In the genomic region with DNA sequence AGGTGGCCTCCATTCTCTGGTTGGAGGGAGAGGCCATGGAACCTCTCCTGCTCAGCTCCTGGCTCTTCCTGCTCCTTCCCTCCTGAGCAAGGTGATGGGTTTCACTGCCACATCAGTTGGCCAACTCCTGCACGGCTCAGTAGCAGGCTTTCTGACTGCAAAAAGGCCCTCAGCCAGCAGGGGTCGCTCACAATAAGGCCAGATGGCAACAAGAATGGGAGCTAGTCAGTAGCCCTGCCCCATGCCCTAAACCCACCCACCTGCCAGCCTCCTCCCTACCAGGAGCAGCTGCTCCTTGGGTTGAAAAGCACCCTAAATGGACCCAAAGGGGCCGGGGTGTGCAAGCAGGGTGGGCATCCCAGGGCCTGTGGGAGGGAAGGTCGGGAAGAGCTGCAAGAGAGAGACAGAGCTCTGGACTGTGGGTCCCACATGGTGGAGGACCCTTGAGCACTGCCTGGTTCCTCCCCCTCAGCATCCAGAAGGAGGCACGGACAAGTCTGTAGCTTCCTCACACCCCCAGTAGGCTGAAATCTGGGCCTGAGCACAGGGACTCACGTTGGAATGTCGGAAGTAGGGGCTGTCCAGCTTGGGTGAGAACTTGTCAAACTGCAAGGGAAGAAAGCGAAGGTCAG, we compare ENCODE assay signal across 9 mouse cellular contexts. TPM values are rescaled to one million over a fixed set of nuclear protein-coding genes. Genes with fewer than 3 reads are reported as not detected.
A peak's percentile ranks its signal among the peaks of the same experiment; 100 is the strongest.
DNase-seq lines count a peak whose midpoint lies in the region; ATAC-seq and TF ChIP-seq lines count a peak whose summit lies in the region.
"Had no signal": no experiment of that assay in that cellular context is flagged by ENCODE, and none has a peak within 500 bp of the region (broad histone marks: within the 10 kb centered on the region; RNA-seq: fewer than 3 reads in every experiment).

No protein-coding gene starts in this region.

- H3K9ac ChIP-seq in MEL (ENCODE audit: control insufficient read depth, low read depth, low read length, poor library complexity, severe bottlenecking), result no peak overlapping the region
- no peak overlapping the region for H3K9ac ChIP-seq in forebrain, embryonic 15.5 days (replicated peaks)
- H3K9ac ChIP-seq in hindbrain, embryonic 12.5 days, result no peak overlapping the region

- no peak overlapping the region for H3K4me2 ChIP-seq in forebrain, embryonic 15.5 days (replicated peaks)
- no peak overlapping the region for H3K4me2 ChIP-seq in hindbrain, embryonic 12.5 days (replicated peaks)

- no peak overlapping the region for H3K4me3 ChIP-seq in MEL (ENCODE audit: control insufficient read depth in 1 of 2, insufficient read depth in 1 of 2, low read depth in 2 of 2, low read length in 2 of 2)
- H3K4me3 ChIP-seq in forebrain, embryonic 15.5 days, result no peak overlapping the region
- H3K4me3 ChIP-seq in hindbrain, embryonic 12.5 days, result no peak overlapping the region

- WGBS in forebrain, embryonic 15.5 days, result 53% methylated on average over 8 of the region's 8 CpGs
- 53% methylated on average over 8 of the region's 8 CpGs for WGBS in hindbrain, embryonic 12.5 days

- ATAC-seq in forebrain, embryonic 15.5 days (replicated peaks), result peak; percentile 47
- ATAC-seq in hindbrain, embryonic 12.5 days (ENCODE audit: low FRiP score), result peak; percentile 60

- H3K79me2 ChIP-seq in MEL (ENCODE audit: control insufficient read depth, insufficient read depth, low read length, poor library complexity), result no peaks in the 10 kb centered on the region

- TF ChIP-seq EP300 in MEL (IDR thresholded peaks at IDR 0.05; ENCODE audit: low read depth in 1 of 2, low read length in 2 of 2), result no peak

- no peaks in the 10 kb centered on the region for H3K27me3 ChIP-seq in MEL (ENCODE audit: control insufficient read depth in 1 of 2, insufficient read depth in 2 of 2, low read length in 2 of 2)
- H3K27me3 ChIP-seq in forebrain, embryonic 15.5 days, result no peaks in the 10 kb centered on the region
- 0 out of 2 replicates have a peak, but pooled peaks cover 2% of the 10 kb centered on the region for H3K27me3 ChIP-seq in hindbrain, embryonic 12.5 days

- peak; percentile 77 to 91 (median 87) for TF ChIP-seq CTCF in MEL (IDR thresholded peaks at IDR 0.05 in 2 of 3, conservative IDR thresholded peaks at IDR 0.05 in 1 of 3; ENCODE audit: control insufficient read depth in 1 of 3, insufficient read depth in 1 of 3, low read depth in 2 of 3, low read length in 3 of 3, poor library complexity in 1 of 3, severe bottlenecking in 1 of 3)

- no peaks in the 10 kb centered on the region for H3K4me1 ChIP-seq in MEL (ENCODE audit: control insufficient read depth in 1 of 2, insufficient read depth in 2 of 2, low read length in 2 of 2)
- no peaks in the 10 kb centered on the region for H3K4me1 ChIP-seq in forebrain, embryonic 15.5 days
- peaks cover 7% of the 10 kb centered on the region; the same call in 1 of the 2 replicates for H3K4me1 ChIP-seq in hindbrain, embryonic 12.5 days

- peak; percentile 59 for TF ChIP-seq RAD21 in MEL (IDR thresholded peaks at IDR 0.05; ENCODE audit: low read depth, low read length)

- H3K36me3 ChIP-seq in MEL (ENCODE audit: control insufficient read depth in 1 of 2, insufficient read depth in 2 of 2, low read length in 2 of 2), result no peaks in the 10 kb centered on the region
- H3K36me3 ChIP-seq in forebrain, embryonic 15.5 days, result peaks cover 59% of the 10 kb centered on the region
- H3K36me3 ChIP-seq in hindbrain, embryonic 12.5 days, result peaks cover 73% of the 10 kb centered on the region

- TF ChIP-seq POLR2A in MEL (IDR thresholded peaks at IDR 0.05; ENCODE audit: control insufficient read depth in 1 of 2, insufficient read depth in 1 of 2, low read depth in 1 of 2, low read length in 2 of 2, poor library complexity in 1 of 2), result no peak

- no peaks in the 10 kb centered on the region for H3K9me3 ChIP-seq in MEL (replicated peaks; ENCODE audit: insufficient read depth, low read length)
- H3K9me3 ChIP-seq in forebrain, embryonic 15.5 days, result no peaks in the 10 kb centered on the region
- H3K9me3 ChIP-seq in hindbrain, embryonic 12.5 days (replicated peaks), result no peaks in the 10 kb centered on the region

- no peak overlapping the region for H3K27ac ChIP-seq in MEL (ENCODE audit: control insufficient read depth, low read depth, low read length)
- no peak overlapping the region for H3K27ac ChIP-seq in forebrain, embryonic 15.5 days (replicated peaks)
- no peak overlapping the region for H3K27ac ChIP-seq in hindbrain, embryonic 12.5 days

- peak; percentile 69 for DNase-seq in MEL (ENCODE audit: low read depth, low spot score)
- peak; percentile 44 for DNase-seq in c-Kit-positive CD71-positive TER-119-positive erythroid progenitor cells, embryonic 14.5 days (ENCODE audit: low spot score)
- peak; percentile 69 to 92 for DNase-seq in layer of hippocampus, postnatal 25 days (ENCODE audit: extremely low spot score in 1 of 2, low spot score in 1 of 2)
- peak; percentile 62 for DNase-seq in lung, postnatal 25 days (ENCODE audit: low spot score)
- DNase-seq in right cerebral cortex, adult 18-20 months, result peak; percentile 65
- peak; percentile 75 for DNase-seq in urinary bladder, postnatal 25 days (ENCODE audit: low spot score)

TF ChIP-seq in MEL, 35 proteins besides CTCF, POLR2A, EP300 and RAD21:
- no peak for TF ChIP-seq MAZ (IDR thresholded peaks at IDR 0.05; ENCODE audit: low read depth, low read length)
- TF ChIP-seq NELFE (IDR thresholded peaks at IDR 0.05; ENCODE audit: low read depth, low read length), result no peak
- TF ChIP-seq ZC3H11A (IDR thresholded peaks at IDR 0.05; ENCODE audit: low read depth, low read length), result peak; percentile 9; the same call in 1 of the 2 replicates
- TF ChIP-seq MYB (IDR thresholded peaks at IDR 0.05; ENCODE audit: low read depth, low read length), result no peak
- peak; percentile 71 for TF ChIP-seq SMC3 (IDR thresholded peaks at IDR 0.05; ENCODE audit: low read depth, low read length)
- TF ChIP-seq RCOR1 (IDR thresholded peaks at IDR 0.05; ENCODE audit: low read depth, low read length), result no peak
- TF ChIP-seq SIN3A (IDR thresholded peaks at IDR 0.05; ENCODE audit: low read length), result no peak
- TF ChIP-seq HCFC1 (IDR thresholded peaks at IDR 0.05; ENCODE audit: low read depth, low read length), result no peak
- TF ChIP-seq MYC (IDR thresholded peaks at IDR 0.05; ENCODE audit: low read depth, low read length), result no peak
- no peak for TF ChIP-seq MEF2A (IDR thresholded peaks at IDR 0.05; ENCODE audit: extremely low read depth, insufficient replicate concordance, low read depth, low read length, poor library complexity, severe bottlenecking)

RNA-seq across cellular contexts. Expression of gene Lrcol1, which starts 32.4 kb away (rescaled TPM):
- total RNA-seq in MEL (2012; rRNA removed), result not detected in 2 replicates
- not detected for polyA plus RNA-seq in MEL (2012; ENCODE audit: insufficient read depth in 1 of 2, insufficient read length in 2 of 2, low read depth in 1 of 2, low replicate concordance in 2 of 2, missing spikeins in 1 of 2)
- not detected in 2 replicates for polyA plus RNA-seq in forebrain, embryonic 15.5 days (2015; fragmentation: Nextera tagmentation; extraction: Ambion mirVana)
- not detected in 2 replicates for polyA plus RNA-seq in hindbrain, embryonic 12.5 days (2016; fragmentation: Nextera tagmentation; extraction: Ambion mirVana)
- not detected for total RNA-seq in layer of hippocampus, postnatal 25 days (2021)
- polyA plus RNA-seq: heart, embryonic 14.5 days had no signal

RNA-seq across cellular contexts. Expression of gene P2rx2, which starts 33.9 kb away (rescaled TPM):
- total RNA-seq in MEL (2012; rRNA removed), result 0.08 and 0.10 TPM in 2 replicates
- under 1 TPM in 1 of 2 experiments, not detected in 1; 0.57 TPM for polyA plus RNA-seq in MEL (2012; ENCODE audit: insufficient read depth in 1 of 2, insufficient read length in 2 of 2, low read depth in 1 of 2, low replicate concordance in 2 of 2, missing spikeins in 1 of 2)
- 5.7 and 6.8 TPM in 2 replicates for polyA plus RNA-seq in forebrain, embryonic 15.5 days (2015; fragmentation: Nextera tagmentation; extraction: Ambion mirVana)
- polyA plus RNA-seq in hindbrain, embryonic 12.5 days (2016; fragmentation: Nextera tagmentation; extraction: Ambion mirVana), result 2.1 and 3.2 TPM in 2 replicates
- total RNA-seq in layer of hippocampus, postnatal 25 days (2021), result under 1 TPM in 1 of 2 experiments, not detected in 1; 0.75 TPM
- polyA plus RNA-seq: heart, embryonic 14.5 days had no signal
